Mouse (Mus musculus): ENCODE measurements around the gene Tgfbi.

GRCm38 (mm10) chr13:56682326-56682725 lies 73.0 kb downstream of the Tgfbi start:
- no peak for TF ChIP-seq POLR2A (IDR thresholded peaks at IDR 0.05; ENCODE audit: extremely low read depth, insufficient read depth, low read length)
- no peak for TF ChIP-seq CTCF (IDR thresholded peaks at IDR 0.05; ENCODE audit: extremely low read depth, insufficient read depth, low read length)
